Mouse (Mus musculus): ENCODE measurements around the gene Nr2c1.

DNA sequence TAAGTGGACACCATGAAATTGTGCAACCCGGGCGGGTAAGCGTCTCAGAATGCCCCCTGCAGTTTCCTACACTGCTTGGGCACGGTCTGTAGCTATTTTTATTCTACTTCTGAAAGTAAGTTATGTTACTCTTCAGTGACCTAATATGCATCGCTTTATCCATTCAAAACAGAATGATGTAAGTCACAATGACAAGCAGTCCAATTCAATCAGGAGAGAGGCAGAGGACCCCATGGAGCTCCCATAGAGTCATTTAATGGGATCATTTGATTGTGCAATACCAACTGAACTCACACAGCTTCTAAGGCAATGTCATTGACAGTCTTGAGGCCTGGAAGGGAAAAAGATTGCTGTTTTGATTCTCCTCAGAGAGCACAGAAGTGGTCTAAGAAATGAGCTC lies 24.2 kb upstream of the Nr2c1 start:
- TF ChIP-seq CTCF (IDR thresholded peaks at IDR 0.05; ENCODE audit: low read depth, low read length) (no peak), POLR2A (IDR thresholded peaks at IDR 0.05; ENCODE audit: extremely low read depth, insufficient read depth, low read length) (no peak)

Measured in liver, adult 2 months (tissue).